9 mouse cellular contexts compared by ENCODE assay signal in genomic region chr7:19830682-19831156, GRCm38 (mm10). TPM values are rescaled to one million over a fixed set of nuclear protein-coding genes. Genes with fewer than 3 reads are reported as not detected.
A peak's percentile ranks its signal among the peaks of the same experiment; 100 is the strongest.
DNase-seq lines count a peak whose midpoint lies in the region; ATAC-seq and TF ChIP-seq lines count a peak whose summit lies in the region.
"Had no signal": no experiment of that assay in that cellular context is flagged by ENCODE, and none has a peak within 500 bp of the region (broad histone marks: within the 10 kb centered on the region; RNA-seq: fewer than 3 reads in every experiment).

No protein-coding gene starts in this region.

- H3K9ac ChIP-seq in kidney, embryonic 14.5 days (ENCODE audit: low read depth, low read length) = no peak overlapping the region; the same call in 1 of the 2 replicates

- no peak for TF ChIP-seq CTCF in thymus, adult 2 months (IDR thresholded peaks at IDR 0.05; ENCODE audit: borderline replicate concordance, control insufficient read depth, extremely low read depth, insufficient read depth, low read length, poor library complexity)

- H3K9me3 ChIP-seq in kidney, embryonic 14.5 days (ENCODE audit: control insufficient read depth, low read length) = 0 out of 2 replicates have a peak, but pooled peaks cover 3% of the 10 kb centered on the region

- no peak overlapping the region for H3K4me3 ChIP-seq in kidney, embryonic 14.5 days (ENCODE audit: low read length)
- H3K4me3 ChIP-seq in thymus, adult 2 months (ENCODE audit: control insufficient read depth, insufficient read depth, low read length) = no peak overlapping the region
- H3K4me3 ChIP-seq: left cerebral cortex, adult 2 months had no signal

- no peak overlapping the region for H3K27ac ChIP-seq in kidney, embryonic 14.5 days (ENCODE audit: low read depth, low read length)
- H3K27ac ChIP-seq in thymus, adult 2 months (ENCODE audit: control insufficient read depth, insufficient read depth, low read length) = no peak overlapping the region
- H3K27ac ChIP-seq: left cerebral cortex, adult 2 months had no signal

- no peak for TF ChIP-seq POLR2A in thymus, adult 2 months (IDR thresholded peaks at IDR 0.05; ENCODE audit: control insufficient read depth, extremely low read depth, insufficient read depth, low read length, poor library complexity)

- no peaks in the 10 kb centered on the region for H3K36me3 ChIP-seq in kidney, embryonic 14.5 days (ENCODE audit: control insufficient read depth, insufficient read depth, low read length)
- H3K36me3 ChIP-seq in thymus, adult 2 months (ENCODE audit: control insufficient read depth, insufficient read depth, low read length) = no peaks in the 10 kb centered on the region

- WGBS in kidney, embryonic 14.5 days = 28% methylated on average over 13 of the region's 13 CpGs
- whole genome bisulfite sequencing in thymus, adult 2 months = 21% methylated on average over 13 of the region's 13 CpGs

- H3K4me1 ChIP-seq in kidney, embryonic 14.5 days (ENCODE audit: control insufficient read depth, insufficient read depth, low read length) = 0 out of 2 replicates have a peak, but pooled peaks cover 8% of the 10 kb centered on the region
- H3K4me1 ChIP-seq in thymus, adult 2 months (replicated peaks; ENCODE audit: control insufficient read depth, insufficient read depth, low read length) = peaks cover 10% of the 10 kb centered on the region

- peak; percentile 41; the same call in 1 of the 2 replicates for ATAC-seq in kidney, embryonic 14.5 days (ENCODE audit: low FRiP score, low TSS enrichment)

- DNase-seq in layer of hippocampus, adult 11-12 months (ENCODE audit: low spot score) = peak; percentile 63
- no peak for DNase-seq in layer of hippocampus, postnatal 25 days (ENCODE audit: extremely low spot score in 1 of 2, low spot score in 1 of 2)
- peak; percentile 99 for DNase-seq in adrenal gland, adult 2 months
- peak; percentile 95 to 97 for DNase-seq in heart, adult 18-20 months
- peak; percentile 95 for DNase-seq in lung, postnatal 25 days (ENCODE audit: low spot score)
- peak; percentile 87 for DNase-seq in urinary bladder, postnatal 25 days (ENCODE audit: low spot score)
- no peak for DNase-seq in thymus, adult 2 months

- H3K27me3 ChIP-seq in kidney, embryonic 14.5 days (ENCODE audit: control insufficient read depth, insufficient read depth, low read length) = no peaks in the 10 kb centered on the region
- no peaks in the 10 kb centered on the region for H3K27me3 ChIP-seq in thymus, adult 2 months (ENCODE audit: control insufficient read depth, insufficient read depth, low read length)

- no peak overlapping the region for H3K4me2 ChIP-seq in kidney, embryonic 14.5 days (replicated peaks; ENCODE audit: low read depth, low read length)

RNA-seq across cellular contexts. Expression of gene Bcl3, which starts 8.1 kb away (rescaled TPM):
- under 1 TPM; 0.49 to 0.61 TPM for total RNA-seq in layer of hippocampus, postnatal 25 days (2021)
- total RNA-seq in adrenal gland, adult 2 months (2021) = 10 to 100 TPM; 26.7 to 34.1 TPM
- 155 and 161 TPM in 2 replicates for polyA plus RNA-seq in adrenal gland, adult 2 months (2012; rRNA removed)
- total RNA-seq in heart, adult 18-20 months (2021) = 1 to 10 TPM; 2.9 to 3.7 TPM
- polyA plus RNA-seq in kidney, embryonic 14.5 days (2014; fragmentation: Nextera tagmentation; extraction: Ambion mirVana) = 3.5 and 4.2 TPM in 2 replicates
- 54.4 and 67.2 TPM in 2 replicates for polyA plus RNA-seq in thymus, adult 2 months (2012; rRNA removed)

RNA-seq across cellular contexts. Expression of gene Gm19345, which starts 21.1 kb away (rescaled TPM):
- 1 to 10 TPM; 1.8 to 2.9 TPM for total RNA-seq in layer of hippocampus, postnatal 25 days (2021)
- under 1 TPM in 1 of 2 experiments, not detected in 1; 0.86 TPM for total RNA-seq in adrenal gland, adult 2 months (2021)
- polyA plus RNA-seq in adrenal gland, adult 2 months (2012; rRNA removed) = 0.71 and 1.3 TPM in 2 replicates
- not detected for total RNA-seq in heart, adult 18-20 months (2021)
- 0.27 TPM in 1 of 2 replicates, not detected in the other for polyA plus RNA-seq in kidney, embryonic 14.5 days (2014; fragmentation: Nextera tagmentation; extraction: Ambion mirVana)
- 0.36 and 0.57 TPM in 2 replicates for polyA plus RNA-seq in thymus, adult 2 months (2012; rRNA removed)

RNA-seq across cellular contexts. Expression of gene Ceacam16, which starts 30.4 kb away (rescaled TPM):
- not detected for total RNA-seq in layer of hippocampus, postnatal 25 days (2021)
- not detected for total RNA-seq in adrenal gland, adult 2 months (2021)
- 0.52 and 0.55 TPM in 2 replicates for polyA plus RNA-seq in adrenal gland, adult 2 months (2012; rRNA removed)
- not detected for total RNA-seq in heart, adult 18-20 months (2021)
- polyA plus RNA-seq in kidney, embryonic 14.5 days (2014; fragmentation: Nextera tagmentation; extraction: Ambion mirVana) = not detected in 2 replicates
- polyA plus RNA-seq in thymus, adult 2 months (2012; rRNA removed) = 3.3 and 3.9 TPM in 2 replicates
- total RNA-seq: left cerebral cortex, adult 2 months had no signal

RNA-seq across cellular contexts. Expression of gene Cblc, which starts 34.1 kb away (rescaled TPM):
- not detected for total RNA-seq in layer of hippocampus, postnatal 25 days (2021)
- not detected for total RNA-seq in adrenal gland, adult 2 months (2021)
- 0.60 TPM in 1 of 2 replicates, not detected in the other for polyA plus RNA-seq in adrenal gland, adult 2 months (2012; rRNA removed)
- under 1 TPM; 0.35 to 0.75 TPM for total RNA-seq in heart, adult 18-20 months (2021)
- polyA plus RNA-seq in kidney, embryonic 14.5 days (2014; fragmentation: Nextera tagmentation; extraction: Ambion mirVana) = 4.7 and 7.3 TPM in 2 replicates
- polyA plus RNA-seq in thymus, adult 2 months (2012; rRNA removed) = 2.4 and 2.8 TPM in 2 replicates
- total RNA-seq: left cerebral cortex, adult 2 months had no signal

RNA-seq across cellular contexts. Expression of gene Ceacam19, which starts 57.0 kb away (rescaled TPM):
- total RNA-seq in layer of hippocampus, postnatal 25 days (2021) = not detected
- not detected for total RNA-seq in adrenal gland, adult 2 months (2021)
- not detected in 2 replicates for polyA plus RNA-seq in adrenal gland, adult 2 months (2012; rRNA removed)
- total RNA-seq in heart, adult 18-20 months (2021) = not detected
- not detected in 2 replicates for polyA plus RNA-seq in kidney, embryonic 14.5 days (2014; fragmentation: Nextera tagmentation; extraction: Ambion mirVana)
- 0.30 and 0.36 TPM in 2 replicates for polyA plus RNA-seq in thymus, adult 2 months (2012; rRNA removed)
- total RNA-seq: left cerebral cortex, adult 2 months had no signal

Comparison
In these comparisons a context has a peak if more than half of its experiments do, and no peak if none do; other contexts are left out.
1. DNase-seq: peak in layer of hippocampus, adult 11-12 months (single experiment), adrenal gland, adult 2 months (single experiment), heart, adult 18-20 months (2 of 2), lung, postnatal 25 days (single experiment) and urinary bladder, postnatal 25 days (single experiment); none in layer of hippocampus, postnatal 25 days (0 of 2) and thymus, adult 2 months (single experiment).
2. RNA of gene Bcl3, which starts 8.1 kb away (total RNA-seq): 26.7 to 34.1 TPM in adrenal gland, adult 2 months; 2.9 to 3.7 TPM in heart, adult 18-20 months and 0.49 to 0.61 TPM in layer of hippocampus, postnatal 25 days; every median in the first group is over 4 times any median in the second.